Mouse (Mus musculus) erythroblast, embryonic 14.5 days (primary cell): Measurements from ENCODE around the gene Cacna1d.

Source experiments
- GATA1 ChIP-seq: IDR thresholded peaks from 2 replicates; pipeline ENCODE4 v1.6.1; 2012; ENCODE audit warnings: low read length, inconsistent platforms, mixed read lengths
- TAL1 ChIP-seq: IDR thresholded peaks from 3 replicates; pipeline ENCODE4 v1.6.1; 2012; ENCODE audit warnings: low read length, inconsistent platforms, mixed read lengths

DNA sequence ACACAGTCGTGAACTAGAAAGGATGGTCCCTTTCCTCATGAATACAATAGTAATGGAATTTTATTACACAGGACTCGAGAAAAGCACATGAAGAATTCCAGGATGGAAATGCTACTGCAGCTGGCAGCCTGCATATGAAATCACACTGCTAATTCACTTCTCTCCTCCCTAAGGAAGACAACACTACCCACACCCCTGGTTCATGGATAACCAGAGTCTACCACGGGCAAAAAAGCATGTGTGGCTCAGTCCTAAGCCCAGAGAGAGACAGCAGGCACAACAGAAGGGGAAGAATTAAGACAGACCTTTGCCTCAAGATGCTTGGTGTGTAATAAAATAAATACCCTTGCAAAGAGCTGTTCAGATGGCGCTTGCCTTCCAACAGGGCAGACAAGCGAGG, 218.7 kb downstream of the Cacna1d start:
- no peak for TF ChIP-seq TAL1
- TF ChIP-seq GATA1: no peak
